Mouse (Mus musculus) R1 (cell line): Measurements from ENCODE around the gene Hspa2.

Experiments used
- DNase-seq: peaks from one replicate; pipeline ENCODE4 v3.0.0-alpha.2; 2018; ENCODE audit warnings: low read depth, low spot score

Gene Hspa2

GRCm38 (mm10) chr12:76377726-76378125, 26.2 kb upstream of the Hspa2 start:
- peak; percentile 63 for DNase-seq

- peak; percentile 33 for DNase-seq
These were observed 25.4 kb upstream of the Hspa2 start for GRCm38 (mm10) chr12:76378556-76378955.

GRCm38 (mm10) chr12:76380151-76380550, 23.8 kb upstream of the Hspa2 start:
- no peak for DNase-seq

GRCm38 (mm10) chr12:76385342-76385741, 18.6 kb upstream of the Hspa2 start:
- no peak for DNase-seq

GRCm38 (mm10) chr12:76388794-76389193, 15.2 kb upstream of the Hspa2 start:
- DNase-seq, result no peak

- no peak for DNase-seq
These were observed 12.2 kb upstream of the Hspa2 start for GRCm38 (mm10) chr12:76391595-76392271.

- DNase-seq, result no peak
These were observed 11.0 kb upstream of the Hspa2 start for GRCm38 (mm10) chr12:76392979-76393378.

- no peak for DNase-seq
These were observed 6.7 kb upstream of the Hspa2 start for GRCm38 (mm10) chr12:76397281-76397680.

- DNase-seq, result peak; percentile 73
These were observed 2.3 kb upstream of the Hspa2 start for GRCm38 (mm10) chr12:76401674-76402073.

- peak; percentile 89 for DNase-seq
These were observed 738 bp upstream of the Hspa2 start for GRCm38 (mm10) chr12:76402991-76403885.

- DNase-seq, result no peak
These were observed 833 bp downstream of the Hspa2 start for GRCm38 (mm10) chr12:76404836-76405182.

GRCm38 (mm10) chr12:76405183-76405970, 1.4 kb downstream of the Hspa2 start:
- DNase-seq, result peak; percentile 49

GRCm38 (mm10) chr12:76405971-76406370, 2.0 kb downstream of the Hspa2 start:
- DNase-seq, result peak; percentile 39

GRCm38 (mm10) chr12:76407184-76407583, 3.2 kb downstream of the Hspa2 start:
- DNase-seq, result no peak

GRCm38 (mm10) chr12:76409166-76409565, 5.2 kb downstream of the Hspa2 start:
- DNase-seq, result no peak

GRCm38 (mm10) chr12:76415383-76416010, 11.5 kb downstream of the Hspa2 start:
- no peak for DNase-seq

- peak; percentile 21 for DNase-seq
These were observed 13.5 kb downstream of the Hspa2 start, which contains the start of gene Ppp1r36 for GRCm38 (mm10) chr12:76417433-76417854. Ppp1r36 (plus strand) TSS chr12:76417538.

GRCm38 (mm10) chr12:76418346-76418745, 14.4 kb downstream of the Hspa2 start:
- peak; percentile 71 for DNase-seq

GRCm38 (mm10) chr12:76425256-76425655, 21.3 kb downstream of the Hspa2 start:
- DNase-seq, result no peak

GRCm38 (mm10) chr12:76427546-76427945, 23.6 kb downstream of the Hspa2 start:
- no peak for DNase-seq

- DNase-seq, result no peak
These were observed 27.0 kb downstream of the Hspa2 start for GRCm38 (mm10) chr12:76430879-76431406.
